Mouse (Mus musculus) kidney, embryonic 16.5 days (tissue): Measurements from ENCODE around the gene Slc9a3r1. TPM values are rescaled to one million over a fixed set of nuclear protein-coding genes. Genes with fewer than 3 reads are reported as not detected.

Experiments
- ATAC-seq: fragments of 200-750 bp; cut with Nextera tagmentation; 2 replicates; pipeline ENCODE4 v1.8.0; 2017; ENCODE audit warnings: moderate TSS enrichment; ENCODE audit not compliant: low FRiP score, low TSS enrichment
- H3K27ac ChIP-seq: fragments of 300-500 bp; sonication (generic); 2 replicates; pipeline ENCODE4 v1.5.1; 2014; ENCODE audit warnings: low read length
- H3K27me3 ChIP-seq: fragments of 300-500 bp; sonication (generic); 2 replicates; pipeline ENCODE4 v1.6.1; 2014; ENCODE audit warnings: low read length, control low read depth, mixed read lengths; ENCODE audit not compliant: insufficient read depth
- H3K36me3 ChIP-seq: fragments of 300-500 bp; sonication (generic); 2 replicates; pipeline ENCODE4 v1.6.1; 2014; ENCODE audit warnings: low read length, control low read depth, mixed read lengths; ENCODE audit not compliant: insufficient read depth
- H3K4me1 ChIP-seq: fragments of 300-500 bp; sonication (generic); 2 replicates; pipeline ENCODE4 v1.6.1; 2014; ENCODE audit warnings: low read length, control low read depth, mixed read lengths; ENCODE audit not compliant: insufficient read depth
- H3K4me2 ChIP-seq: fragments of 300-500 bp; sonication (generic); replicated peaks from 2 replicates; pipeline ENCODE4 v1.6.1; 2014; ENCODE audit warnings: low read depth, low read length
- H3K4me3 ChIP-seq: fragments of 300-500 bp; sonication (generic); 2 replicates; pipeline ENCODE4 v1.5.1; 2014; ENCODE audit warnings: mild to moderate bottlenecking, low read length
- H3K9ac ChIP-seq: fragments of 300-500 bp; sonication (generic); replicated peaks from 2 replicates; pipeline ENCODE4 v1.6.1; 2014; ENCODE audit warnings: low read length
- H3K9me3 ChIP-seq: fragments of 300-500 bp; sonication (generic); 2 replicates; pipeline ENCODE4 v1.6.1; 2016; ENCODE audit warnings: low read length, control low read depth
- WGBS: fragments of 180-500 bp; shearing (Covaris S2); extraction: QIAGEN DNeasy Blood & Tissue Kit; methylation state at CpG from one replicate; pipeline ENCODE4 v1.1.7; 2014; 5-methylcytosine and 5-hydroxymethylcytosine counted together
- polyA plus RNA-seq: library from polyadenylated mRNA; unstranded; fragments of >200 nt; fragmentation: Nextera tagmentation; extraction: Ambion mirVana; gene quantifications from 2 replicates; pipeline ENCODE4 v1.2.1, GENCODE M21; 2015

Slc9a3r1 gene
- polyA plus RNA-seq, 1 experiment from 2014 or later = 170 TPM

GRCm38 (mm10) chr11:115150741-115151254, 12.3 kb upstream of the Slc9a3r1 start:
- Histone ChIP-seq H3K4me3 (no peak overlapping the region), H3K4me2 (no peak overlapping the region), H3K9ac (no peak overlapping the region), H3K27ac (no peak overlapping the region), H3K36me3 (no peaks in the 10 kb centered on the region), H3K27me3 (peaks cover 20% of the 10 kb centered on the region), H3K4me1 (peaks cover 17% of the 10 kb centered on the region), H3K9me3 (no peaks in the 10 kb centered on the region)
- no peak for ATAC-seq
- WGBS = 48% methylated on average over 6 of the region's 6 CpGs

GRCm38 (mm10) chr11:115151755-115152429, 11.2 kb upstream of the Slc9a3r1 start:
- Histone ChIP-seq H3K4me1 (peaks cover 17% of the 10 kb centered on the region), H3K9me3 (no peaks in the 10 kb centered on the region), H3K4me3 (peak overlapping the region; percentile 41), H3K27ac (no peak overlapping the region), H3K36me3 (no peaks in the 10 kb centered on the region), H3K27me3 (peaks cover 20% of the 10 kb centered on the region), H3K4me2 (peak overlapping the region; percentile 59), H3K9ac (no peak overlapping the region; the same call in none of the 2 replicates)
- WGBS = 4% methylated on average over 15 of the region's 15 CpGs
- peak; percentile 70; the same call in 1 of the 2 replicates for ATAC-seq

DNA sequence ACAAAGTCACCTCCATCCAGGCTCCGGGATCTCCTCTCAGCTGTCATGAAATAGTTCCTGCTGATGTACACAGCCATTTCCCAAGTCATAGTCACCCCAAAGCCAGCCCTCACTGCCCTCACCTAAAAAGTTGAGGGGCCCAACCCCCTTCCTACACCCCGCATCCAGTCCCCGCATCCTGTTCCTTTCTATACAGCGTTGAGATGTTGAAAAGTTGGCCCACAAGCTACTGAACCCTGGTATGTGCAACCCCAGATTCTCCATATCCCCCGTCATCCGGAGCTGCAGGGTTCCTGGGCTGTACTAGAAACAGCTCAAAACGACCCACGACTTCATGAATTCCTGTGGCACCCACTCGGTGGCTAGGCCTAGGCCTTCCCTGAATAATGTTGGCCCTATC, 10.1 kb upstream of the Slc9a3r1 start:
- no peak for ATAC-seq
- no peaks in the 10 kb centered on the region for H3K9me3 ChIP-seq
- WGBS = 76% methylated on average over 9 of the region's 9 CpGs
- H3K4me3 ChIP-seq = no peak overlapping the region
- peaks cover 20% of the 10 kb centered on the region for H3K27me3 ChIP-seq
- no peak overlapping the region for H3K9ac ChIP-seq
- no peak overlapping the region for H3K27ac ChIP-seq
- H3K4me2 ChIP-seq = no peak overlapping the region; the same call in 1 of the 2 replicates
- no peaks in the 10 kb centered on the region for H3K36me3 ChIP-seq
- H3K4me1 ChIP-seq = peaks cover 19% of the 10 kb centered on the region

- peak; percentile 84 for ATAC-seq
- Histone ChIP-seq H3K4me1 (peaks cover 25% of the 10 kb centered on the region), H3K27ac (no peak overlapping the region), H3K9ac (no peak overlapping the region), H3K4me2 (peak overlapping the region; percentile 43), H3K36me3 (no peaks in the 10 kb centered on the region), H3K27me3 (peaks cover 20% of the 10 kb centered on the region), H3K9me3 (no peaks in the 10 kb centered on the region), H3K4me3 (peak overlapping the region; percentile 34)
- under 1% methylated on average over 35 of the region's 35 CpGs for WGBS
Measured at GRCm38 (mm10) chr11:115153699-115154292, 9.3 kb upstream of the Slc9a3r1 start.

DNA sequence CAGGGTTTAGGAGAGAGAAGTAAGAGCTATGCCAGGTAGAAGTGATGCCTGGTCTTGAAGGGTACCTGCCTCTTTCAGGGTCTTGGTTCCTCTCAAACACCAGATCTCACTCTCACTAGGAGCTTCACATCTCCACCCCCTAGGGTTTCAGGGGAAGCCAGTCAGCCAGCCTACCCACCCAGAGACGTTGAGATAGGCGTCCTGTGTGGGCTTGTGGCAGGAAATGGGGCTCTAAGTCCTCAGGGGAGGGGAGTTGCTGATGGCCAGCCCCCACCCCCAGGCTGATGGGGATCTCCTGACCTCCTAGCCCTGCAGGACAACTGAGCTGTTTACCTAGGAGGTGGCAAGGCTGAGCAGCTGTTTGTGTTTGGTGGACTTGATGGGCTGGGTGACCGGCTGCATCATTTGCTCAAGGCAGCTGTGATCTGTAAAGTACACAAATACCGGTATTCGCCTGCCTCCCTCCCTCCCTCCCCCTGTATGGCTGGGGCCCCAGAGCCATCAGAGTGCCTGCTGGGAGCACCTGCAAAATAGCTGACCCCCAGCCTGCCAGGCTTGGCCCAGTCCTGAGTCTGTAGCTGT, 8.0 kb upstream of the Slc9a3r1 start:
- no peak overlapping the region for H3K9ac ChIP-seq
- WGBS = 1% methylated on average over 5 of the region's 5 CpGs
- H3K36me3 ChIP-seq = no peaks in the 10 kb centered on the region

DNA sequence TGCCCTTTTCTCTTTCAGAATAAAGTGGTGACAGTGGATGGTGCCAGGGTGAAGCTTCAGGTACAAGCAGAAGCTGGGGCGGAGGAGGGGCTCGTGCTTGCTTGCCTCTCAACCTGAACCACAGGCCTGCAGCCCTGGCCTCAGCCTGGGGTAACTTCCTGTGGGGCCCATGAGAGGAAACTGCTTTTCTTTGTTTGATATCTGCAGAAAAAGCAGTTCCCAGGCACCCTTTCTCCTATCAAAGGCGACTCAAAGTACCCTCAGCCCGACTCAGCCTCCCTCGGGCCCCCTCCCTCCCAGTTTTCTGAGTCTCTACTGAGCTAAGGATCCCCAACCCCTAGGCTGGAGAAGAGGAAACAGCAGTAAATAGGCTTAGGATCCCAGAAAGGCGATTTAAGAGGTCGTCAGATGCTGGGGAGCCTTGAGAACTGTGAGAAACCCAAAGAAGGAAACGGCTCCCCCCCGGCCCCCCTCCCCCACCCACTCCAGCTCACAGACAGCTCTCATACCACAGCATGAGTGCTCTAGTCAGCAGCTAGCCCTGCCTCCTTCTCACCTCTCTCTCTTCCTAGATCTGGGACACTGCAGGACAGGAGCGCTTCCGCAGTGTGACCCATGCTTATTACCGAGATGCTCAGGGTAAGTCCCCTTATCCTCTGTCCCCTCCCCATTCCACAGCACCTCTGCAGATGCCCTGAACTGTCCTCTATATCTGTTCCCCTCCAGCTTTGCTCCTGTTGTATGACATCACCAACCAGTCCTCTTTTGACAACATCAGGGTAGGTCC, 5.0 kb upstream of the Slc9a3r1 start:
- Histone ChIP-seq H3K36me3 (no peaks in the 10 kb centered on the region), H3K9ac (peak overlapping the region; percentile 59), H3K4me2 (0 out of 2 replicates have a peak overlapping the region, but pooled peaks have one; percentile 4), H3K27me3 (peaks cover 11% of the 10 kb centered on the region), H3K4me1 (peaks cover 23% of the 10 kb centered on the region), H3K4me3 (no peak overlapping the region), H3K27ac (peak overlapping the region; percentile 70), H3K9me3 (0 out of 2 replicates have a peak, but pooled peaks cover 2% of the 10 kb centered on the region)
- WGBS = 26% methylated on average over 12 of the region's 12 CpGs
- ATAC-seq = no peak

More for the DNA sequence above, 8.0 kb upstream of the Slc9a3r1 start:
- ATAC-seq = no peak
- H3K9me3 ChIP-seq = 0 out of 2 replicates have a peak, but pooled peaks cover 2% of the 10 kb centered on the region
- H3K4me1 ChIP-seq = peaks cover 25% of the 10 kb centered on the region
- H3K27ac ChIP-seq = no peak overlapping the region
- no peak overlapping the region for H3K4me3 ChIP-seq
- H3K27me3 ChIP-seq = peaks cover 20% of the 10 kb centered on the region
- no peak overlapping the region for H3K4me2 ChIP-seq

GRCm38 (mm10) chr11:115160016-115160797, 2.9 kb upstream of the Slc9a3r1 start:
- no peak overlapping the region for H3K9ac ChIP-seq
- H3K36me3 ChIP-seq = no peaks in the 10 kb centered on the region
- H3K27ac ChIP-seq = no peak overlapping the region
- H3K4me3 ChIP-seq = no peak overlapping the region
- no peaks in the 10 kb centered on the region; the same call in none of the 2 replicates for H3K27me3 ChIP-seq
- no peak overlapping the region for H3K4me2 ChIP-seq
- 54% methylated on average over 11 of the region's 11 CpGs for WGBS
- 0 out of 2 replicates have a peak, but pooled peaks cover 2% of the 10 kb centered on the region for H3K9me3 ChIP-seq
- peaks cover 26% of the 10 kb centered on the region for H3K4me1 ChIP-seq
- ATAC-seq = no peak

GRCm38 (mm10) chr11:115160883-115161577, 2.1 kb upstream of the Slc9a3r1 start:
- Histone ChIP-seq H3K4me2 (no peak overlapping the region), H3K27ac (no peak overlapping the region)
- WGBS = 35% methylated on average over 10 of the region's 10 CpGs

More at GRCm38 (mm10) chr11:115160883-115161577, 2.1 kb upstream of the Slc9a3r1 start:
- Histone ChIP-seq H3K27me3 (no peaks in the 10 kb centered on the region; the same call in 1 of the 2 replicates), H3K9ac (no peak overlapping the region), H3K36me3 (no peaks in the 10 kb centered on the region), H3K4me1 (peaks cover 34% of the 10 kb centered on the region), H3K9me3 (0 out of 2 replicates have a peak, but pooled peaks cover 2% of the 10 kb centered on the region), H3K4me3 (no peak overlapping the region)
- ATAC-seq = no peak
